Mouse (Mus musculus): Measurements from ENCODE around the gene Zfp62. TPM values are rescaled to one million over a fixed set of nuclear protein-coding genes. Genes with fewer than 3 reads are reported as not detected.

The Zfp62 gene
- total RNA-seq, 2 experiments from 2014 or later: 20.8 to 27.5 TPM

Other genes with a start within 250 kb of the Zfp62 start
- under 1 TPM; 0.12 to 0.16 TPM for gene Olfr56, start 224.4 kb upstream of the Zfp62 start, total RNA-seq (2021)
- 1 to 10 TPM in 1 of 2 experiments, under 1 TPM in 1; 0.59 to 1.0 TPM for gene 9930111J21Rik1, start 223.9 kb upstream of the Zfp62 start, total RNA-seq (2021)
- gene Gm12185, start 211.1 kb upstream of the Zfp62 start, total RNA-seq (2021): under 1 TPM; 0.19 to 0.34 TPM
- under 1 TPM in 1 of 2 experiments, not detected in 1; 0.09 TPM for gene Tgtp1, start 209.1 kb upstream of the Zfp62 start, total RNA-seq (2021)
- 1 to 10 TPM in 1 of 2 experiments, under 1 TPM in 1; 0.87 to 1.9 TPM for gene 9930111J21Rik2, start 152.1 kb upstream of the Zfp62 start, total RNA-seq (2021)
- gene Tgtp2, start 139.1 kb upstream of the Zfp62 start, total RNA-seq (2021): not detected
- 1 to 10 TPM in 1 of 2 experiments, under 1 TPM in 1; 0.77 to 1.9 TPM for gene Ifi47, start 126.7 kb upstream of the Zfp62 start, total RNA-seq (2021)
- gene Olfr1396, start 88.4 kb upstream of the Zfp62 start, total RNA-seq (2021): not detected
- gene Olfr1395, start 61.0 kb upstream of the Zfp62 start, total RNA-seq (2021): not detected
- gene Olfr1394, start 48.9 kb upstream of the Zfp62 start, total RNA-seq (2021): not detected
- gene Btnl9, start 16.1 kb upstream of the Zfp62 start, total RNA-seq (2021): 1 to 10 TPM; 5.9 to 7.7 TPM
- 10 to 100 TPM; 42.7 to 60.3 TPM for gene Mgat1, start 40.9 kb downstream of the Zfp62 start, total RNA-seq (2021)
- gene Olfr1393, start 75.0 kb downstream of the Zfp62 start, total RNA-seq (2021): under 1 TPM; 0.18 to 0.33 TPM
- gene Olfr1392, start 82.0 kb downstream of the Zfp62 start, total RNA-seq (2021): not detected
- not detected for gene Olfr10, start 101.4 kb downstream of the Zfp62 start, total RNA-seq (2021)
- not detected for gene Olfr1391, start 119.5 kb downstream of the Zfp62 start, total RNA-seq (2021)
- gene Olfr1390, start 131.9 kb downstream of the Zfp62 start, total RNA-seq (2021): not detected
- not detected for gene Olfr1389, start 219.8 kb downstream of the Zfp62 start, total RNA-seq (2021)
- under 1 TPM; 0.11 to 0.12 TPM for gene Olfr1388, start 233.3 kb downstream of the Zfp62 start, total RNA-seq (2021)

Data from gastrocnemius, postnatal 10 days (tissue).